Mouse (Mus musculus): ENCODE measurements at regions not wholly inside any gene's neighbourhood (a gene's known extent, or its start where the extent isn't known, plus 50 kb on each side); places are given as distances from the start of the nearest gene placed in this dataset.

DNA sequence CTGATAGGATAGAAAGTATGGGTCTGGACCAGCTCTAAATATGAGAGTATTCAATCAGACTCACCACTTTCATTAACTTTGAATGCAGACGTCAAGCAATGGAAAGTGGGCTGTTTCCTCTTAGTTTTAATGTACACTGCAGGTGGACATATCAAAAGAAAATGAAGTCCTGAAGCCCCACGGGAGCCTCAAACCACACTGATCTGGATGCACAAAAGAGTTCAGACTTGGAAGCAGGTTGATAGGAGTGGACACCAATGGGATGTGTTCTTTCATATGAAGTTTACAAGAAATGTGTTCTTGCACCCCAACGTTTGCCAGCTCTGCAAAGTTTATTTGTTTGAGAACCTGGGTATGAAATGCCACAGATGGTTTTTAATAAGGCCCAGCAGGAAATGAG is 141.0 kb downstream of the Spata18 start:
- DNase-seq (ENCODE audit: inconsistent age in 2 of 2, low spot score in 1 of 2): no peak

DNA sequence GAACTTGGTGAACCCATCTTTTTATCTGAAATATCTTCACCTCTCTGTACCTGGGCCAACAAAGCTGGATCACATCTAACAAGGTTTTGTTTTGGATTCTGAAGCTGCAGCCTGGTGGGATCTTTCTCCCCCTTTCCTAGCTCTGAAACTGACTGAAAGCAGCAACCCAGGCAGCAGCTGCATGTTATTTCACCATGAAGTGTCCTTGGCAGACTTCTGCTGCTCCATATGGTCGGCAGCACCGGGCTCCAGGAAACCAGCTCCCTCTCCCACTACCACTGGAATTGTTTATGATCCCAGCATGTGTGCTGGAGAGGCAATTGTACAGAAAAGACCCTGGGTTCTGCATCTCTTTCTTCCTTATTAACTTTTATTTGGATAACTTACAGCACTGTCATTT is 145.0 kb downstream of the Spata18 start:
- no peak for DNase-seq (ENCODE audit: inconsistent age in 2 of 2, low spot score in 1 of 2)

DNA sequence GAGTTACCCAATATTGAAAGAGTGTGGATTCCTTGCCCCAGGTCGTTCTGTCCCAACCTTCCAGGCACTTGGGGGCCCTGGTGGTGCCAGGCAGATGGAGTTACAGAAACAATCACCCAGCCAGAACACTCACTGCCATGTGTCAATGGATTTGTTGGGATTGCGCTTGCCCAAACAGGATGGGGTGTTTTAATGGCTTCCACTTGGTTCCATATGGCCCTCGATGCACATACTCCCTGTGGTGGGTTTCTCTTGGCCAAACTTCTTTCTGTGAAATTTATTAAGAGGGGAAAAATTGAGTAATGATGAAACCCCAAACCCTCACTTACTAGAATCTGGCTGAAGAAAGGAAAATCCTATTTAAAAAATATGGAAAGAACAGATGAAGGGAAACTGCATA is 146.8 kb downstream of the Spata18 start:
- DNase-seq (ENCODE audit: inconsistent age in 2 of 2, low spot score in 1 of 2): no peak

DNA sequence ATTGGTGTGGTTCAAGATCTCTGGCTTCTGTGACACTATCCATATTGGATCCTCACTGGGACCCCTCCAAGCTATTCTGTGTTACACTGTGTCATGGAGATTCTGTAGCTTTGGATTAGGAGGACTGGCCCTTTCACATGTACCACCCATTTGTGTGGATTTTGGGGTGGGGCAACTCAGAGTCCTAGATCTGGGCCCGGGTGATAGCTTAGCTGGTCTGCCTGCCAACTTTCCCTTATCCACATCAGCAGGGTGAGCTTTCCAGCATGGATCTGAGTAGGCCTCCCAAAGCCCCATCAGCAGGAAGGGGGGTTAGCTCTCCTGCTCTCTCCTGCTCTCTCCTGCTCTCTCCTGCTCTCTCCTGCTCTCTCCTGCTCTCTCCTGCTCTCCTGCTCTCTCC is 152.3 kb downstream of the Spata18 start:
- DNase-seq (ENCODE audit: inconsistent age in 2 of 2, low spot score in 1 of 2): no peak

DNA sequence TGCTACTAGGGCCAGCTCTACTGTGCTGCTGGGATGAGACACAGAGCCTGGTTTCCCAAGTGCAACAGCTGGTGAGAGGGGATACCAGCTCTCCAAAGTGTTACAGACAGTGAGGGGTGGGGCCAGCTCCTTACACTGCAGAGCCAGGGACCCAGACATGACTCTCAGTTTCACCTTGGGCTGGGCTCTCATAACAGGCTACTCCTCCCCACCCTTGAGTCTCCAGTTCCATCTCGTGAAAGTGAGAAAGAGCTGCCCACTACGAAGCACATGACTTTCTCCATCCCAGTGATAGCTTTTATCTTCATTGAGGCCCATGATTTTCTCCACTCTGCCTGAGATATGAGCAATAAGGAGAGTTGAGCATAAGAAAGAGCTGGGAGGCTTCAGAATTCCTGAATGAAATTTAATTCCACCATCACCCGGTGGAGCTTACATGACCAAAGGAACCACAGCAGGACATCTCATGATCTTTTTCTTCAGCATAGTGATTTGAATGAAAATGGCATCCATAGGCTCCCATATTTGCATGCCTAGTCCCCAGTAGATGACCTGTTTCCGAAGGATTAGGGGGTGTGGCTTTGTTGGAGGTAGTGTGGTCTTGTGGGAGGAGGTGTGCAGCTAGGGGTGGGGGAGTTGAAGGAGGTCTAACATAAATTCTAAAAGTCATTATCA is 153.5 kb downstream of the Spata18 start:
- DNase-seq (ENCODE audit: inconsistent age in 2 of 2, low spot score in 1 of 2): no peak

DNA sequence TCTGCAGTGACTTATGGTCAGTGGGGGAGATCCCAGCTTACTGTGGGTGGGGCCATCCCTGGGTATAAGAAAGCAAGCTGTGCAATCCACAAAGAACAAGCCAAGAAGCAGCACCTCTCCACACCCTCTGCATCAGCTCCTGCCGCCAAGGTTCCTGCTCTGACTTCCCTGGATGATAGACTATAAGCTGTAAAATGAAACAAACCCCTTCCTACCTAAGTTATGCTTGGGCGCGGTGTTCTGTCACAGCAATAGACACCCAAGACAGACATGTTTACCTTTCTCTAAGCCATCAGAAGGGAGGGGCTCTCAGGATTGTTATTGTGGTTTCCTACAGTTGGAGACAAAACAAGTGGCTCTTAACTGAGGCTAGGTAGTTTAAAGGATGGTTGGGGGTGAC is 159.5 kb downstream of the Spata18 start:
- DNase-seq (ENCODE audit: inconsistent age in 2 of 2, low spot score in 1 of 2): no peak

DNA sequence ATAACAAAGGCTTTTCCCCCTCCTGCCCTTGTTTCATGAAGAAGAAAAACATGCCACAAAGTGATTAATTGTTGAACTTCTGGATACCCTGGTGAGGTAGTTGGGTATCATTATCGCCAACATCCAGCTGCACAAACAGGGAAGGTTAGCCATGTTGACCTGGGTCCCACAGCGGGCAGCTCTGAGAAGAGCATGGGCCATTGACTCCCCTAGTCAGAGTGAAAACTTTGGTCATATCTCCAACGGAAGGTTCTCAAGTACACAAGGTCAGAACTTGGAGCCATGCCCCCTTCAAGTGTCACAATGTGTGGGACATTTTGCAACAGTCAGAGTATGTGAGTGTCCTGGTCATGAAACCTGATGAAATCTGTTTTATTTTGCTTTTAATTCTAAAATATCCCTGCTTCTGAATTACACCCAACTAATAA is 159.9 kb downstream of the Spata18 start:
- DNase-seq (ENCODE audit: inconsistent age in 2 of 2, low spot score in 1 of 2): peak in 1 of 2 experiments; percentile 41

DNA sequence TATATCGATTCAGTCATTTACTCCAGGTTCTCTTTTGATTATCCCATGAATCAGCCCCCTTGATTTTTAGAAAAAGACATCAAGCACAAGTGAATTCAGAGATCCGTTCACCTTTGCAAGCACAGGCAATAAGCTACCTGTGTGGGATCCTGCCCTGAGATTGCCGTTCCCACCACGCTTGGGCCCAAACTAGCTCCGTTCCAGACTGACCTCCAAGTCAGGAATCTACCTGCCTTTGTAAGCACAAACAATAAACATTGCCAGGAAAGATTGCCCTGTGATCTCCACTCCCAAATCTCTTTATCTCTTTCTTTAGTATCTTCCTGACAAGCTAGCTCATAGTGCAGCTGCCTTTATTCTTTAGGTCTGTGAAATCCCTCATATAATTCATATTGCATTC is 164.6 kb downstream of the Spata18 start:
- no peak for DNase-seq (ENCODE audit: inconsistent age in 2 of 2, low spot score in 1 of 2)

DNA sequence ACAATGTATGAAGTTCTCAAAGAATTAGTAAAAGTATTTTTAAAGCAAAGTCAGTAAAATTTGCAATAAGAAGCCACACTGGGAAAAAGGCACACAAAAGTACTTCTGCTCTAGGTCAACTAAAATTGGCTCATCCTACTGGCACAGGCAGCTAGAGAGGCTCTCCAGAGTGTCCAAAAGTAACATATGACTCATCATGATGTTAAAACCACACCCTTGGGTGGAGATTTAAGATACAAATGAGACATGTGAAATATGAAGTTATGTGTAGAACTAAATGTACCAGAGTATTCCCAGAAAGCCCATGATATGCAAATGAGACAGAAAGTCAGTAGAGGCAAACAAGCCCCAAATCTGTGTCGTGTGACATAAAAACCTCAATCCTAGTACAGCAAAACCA is 166.0 kb downstream of the Spata18 start:
- DNase-seq (ENCODE audit: inconsistent age in 2 of 2, low spot score in 1 of 2): peak in 1 of 2 experiments; percentile 32

DNA sequence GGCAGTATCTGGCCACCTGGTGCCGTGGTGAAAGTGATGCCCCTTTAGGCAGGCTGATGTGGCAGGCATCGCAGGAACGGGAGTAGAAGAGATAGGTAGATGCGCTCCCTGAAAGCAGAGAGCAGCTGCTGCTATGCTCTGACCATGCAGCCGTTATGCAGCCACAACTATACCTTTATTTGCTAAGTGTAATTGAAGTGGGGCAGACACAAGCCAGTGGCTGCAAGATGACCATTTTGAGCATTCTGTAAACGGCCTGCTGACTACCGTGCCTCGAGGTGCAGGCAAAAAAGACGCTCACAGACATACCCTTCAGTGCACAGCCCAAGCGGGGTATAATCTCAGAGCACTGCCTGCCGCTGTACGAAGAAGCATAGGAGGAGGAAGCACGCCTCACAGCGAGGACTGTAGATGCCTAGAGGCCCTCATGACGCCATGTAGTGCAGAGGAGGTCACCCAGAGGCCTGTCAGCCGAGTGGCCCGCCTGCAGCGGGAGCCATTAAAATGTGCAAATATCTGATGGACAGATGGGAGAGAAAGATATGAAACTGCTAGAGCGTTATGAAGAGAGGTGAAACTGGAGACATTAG is 170.9 kb downstream of the Spata18 start:
- DNase-seq (ENCODE audit: inconsistent age in 2 of 2, low spot score in 1 of 2): no peak

DNA sequence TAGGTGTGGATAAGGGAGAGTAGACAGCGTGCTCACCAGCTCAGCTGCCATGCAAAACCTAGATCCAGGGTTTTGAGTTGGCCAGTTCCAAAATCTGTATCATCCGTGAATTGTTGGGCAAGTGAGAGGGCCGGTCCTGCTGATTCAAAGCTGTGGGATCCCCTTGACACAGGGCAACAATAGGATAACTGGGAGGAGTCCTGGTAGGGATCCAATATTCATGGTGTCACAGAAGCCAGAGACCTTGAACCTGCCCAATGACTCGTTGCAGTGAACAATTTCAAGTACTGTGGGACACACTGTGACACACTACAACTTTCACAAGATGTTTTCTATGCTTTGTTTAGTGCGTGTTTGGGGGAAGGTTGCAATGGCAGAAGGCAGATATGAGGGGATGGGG is 172.2 kb downstream of the Spata18 start:
- DNase-seq (ENCODE audit: inconsistent age in 2 of 2, low spot score in 1 of 2): peak; percentile 60 to 88

DNA sequence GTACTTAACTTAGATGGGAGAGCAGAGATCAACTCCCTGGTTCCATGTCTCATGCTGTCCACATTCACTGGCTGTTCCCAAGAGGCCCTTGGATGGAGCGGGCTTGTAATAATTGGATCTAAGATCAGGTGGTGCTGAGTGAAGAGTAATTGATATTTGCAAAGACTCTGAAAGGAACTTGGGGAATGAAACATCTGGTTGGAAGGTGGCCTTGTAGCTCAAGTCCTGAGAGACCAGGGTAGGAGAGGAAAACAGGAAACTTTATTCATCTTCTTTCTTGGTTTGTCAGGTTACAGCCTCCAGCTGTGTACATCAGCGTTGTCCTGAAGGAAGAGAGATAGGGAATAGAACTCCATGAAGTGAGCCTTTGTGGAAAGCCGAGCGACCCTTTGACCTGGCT is 175.8 kb downstream of the Spata18 start:
- no peak for DNase-seq (ENCODE audit: inconsistent age in 2 of 2, low spot score in 1 of 2)

DNA sequence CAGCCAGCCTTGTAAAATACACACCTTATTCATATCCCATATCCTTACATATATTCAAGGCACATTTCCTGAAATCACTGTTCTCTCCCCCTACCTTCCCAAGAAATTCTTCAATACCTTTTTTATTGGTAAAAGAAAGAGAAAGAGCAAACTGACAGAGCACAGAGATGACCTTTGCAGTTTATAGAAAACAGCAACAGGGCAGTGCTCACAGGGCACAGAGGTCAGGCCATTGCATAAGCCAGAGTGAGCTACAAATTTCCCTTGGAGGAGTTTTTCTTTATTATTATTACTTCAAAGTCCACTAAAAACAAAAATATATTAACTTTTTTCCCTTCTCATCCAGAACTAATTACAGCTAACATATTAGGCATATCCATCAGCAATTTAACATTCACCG is 182.5 kb downstream of the Spata18 start:
- no peak for DNase-seq (ENCODE audit: inconsistent age in 2 of 2, low spot score in 1 of 2)

DNA sequence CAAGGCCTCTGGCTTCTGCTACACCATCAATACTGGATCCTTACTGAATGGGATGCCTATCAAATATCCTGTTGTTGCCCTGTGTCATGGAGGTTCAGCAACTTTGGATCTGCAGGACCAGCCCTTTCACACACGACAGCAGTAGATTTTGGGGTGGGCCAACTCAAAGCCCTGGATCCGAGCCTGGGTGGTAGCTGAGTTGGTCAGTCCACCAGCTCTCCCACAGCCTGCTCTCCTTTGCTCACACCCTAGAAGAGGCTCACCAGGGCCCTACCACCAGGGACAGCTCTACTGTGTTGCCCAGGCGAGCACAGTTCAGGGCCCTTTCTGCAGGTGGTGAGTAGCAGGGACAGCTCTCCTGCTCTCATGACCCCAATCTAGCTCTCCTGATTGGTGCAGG is 192.6 kb downstream of the Spata18 start:
- DNase-seq (ENCODE audit: inconsistent age in 2 of 2, low spot score in 1 of 2): no peak

DNA sequence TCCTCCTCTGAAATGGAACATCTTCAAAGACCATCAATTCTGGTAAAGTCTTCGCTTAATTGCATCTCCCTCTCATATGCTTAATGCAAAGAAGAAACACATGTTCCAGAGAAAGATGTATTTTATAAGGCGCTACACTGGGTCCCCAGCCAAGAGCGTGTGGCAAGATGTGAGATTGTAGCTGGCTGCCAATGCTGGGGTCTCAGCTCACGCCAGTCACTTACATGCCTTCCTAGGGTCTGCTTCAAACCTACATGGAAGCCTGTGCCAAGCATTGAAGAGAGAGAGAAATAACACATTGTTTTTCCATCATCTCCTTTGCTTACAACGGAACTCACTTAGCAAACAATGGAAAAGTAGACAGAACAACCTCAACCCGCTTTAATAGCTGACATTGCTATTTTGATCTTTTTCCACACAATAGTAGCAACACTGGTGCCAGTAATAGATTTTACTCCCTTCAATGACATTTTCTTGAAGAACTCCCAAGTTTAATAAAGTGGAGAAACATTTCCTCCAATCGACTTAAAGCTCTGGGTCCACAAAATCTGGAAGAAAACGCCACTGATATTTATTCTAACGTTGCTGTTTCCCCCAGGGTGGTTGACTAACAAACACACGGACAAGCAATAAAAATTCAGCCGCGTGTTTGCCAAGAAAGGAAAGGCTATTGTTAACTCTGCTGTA is 195.1 kb downstream of the Spata18 start:
- DNase-seq (ENCODE audit: inconsistent age in 2 of 2, low spot score in 1 of 2): no peak

DNA sequence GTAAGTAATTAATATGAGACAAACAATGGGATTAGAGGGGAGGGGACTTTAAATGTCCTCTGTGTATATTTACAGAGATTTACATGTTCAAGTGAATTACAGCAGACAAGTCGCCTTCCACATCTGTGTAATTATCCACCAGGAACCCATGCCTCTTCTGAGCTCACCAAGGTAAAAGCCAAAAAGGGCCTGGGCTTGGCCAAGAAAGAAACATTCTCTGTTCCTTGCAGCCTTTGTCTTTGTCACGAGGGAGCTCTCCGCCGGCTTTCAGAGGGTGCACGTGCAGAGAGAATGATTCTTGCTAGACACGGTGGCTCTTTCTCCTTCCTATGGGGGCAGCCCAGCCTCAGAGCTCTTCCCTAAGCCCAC is 195.6 kb downstream of the Spata18 start:
- DNase-seq (ENCODE audit: inconsistent age in 2 of 2, low spot score in 1 of 2): no peak

DNA sequence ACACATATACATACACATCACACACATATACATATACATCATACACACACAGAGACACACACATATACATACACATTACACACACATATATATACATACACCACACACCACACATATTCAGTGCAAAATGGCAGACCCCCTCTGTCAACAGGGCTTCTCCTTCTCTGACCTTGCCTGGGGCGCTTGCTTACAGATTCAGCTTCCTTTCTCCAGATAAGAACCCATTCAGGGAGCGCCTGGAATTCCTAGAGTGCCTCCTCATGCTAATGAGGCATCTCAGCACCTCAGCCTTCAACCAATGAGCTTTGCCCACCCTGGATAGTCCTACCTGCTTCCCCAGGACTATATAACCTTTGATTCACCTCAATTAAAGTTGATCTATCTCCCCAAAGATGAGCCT is 200.3 kb downstream of the Spata18 start:
- no peak for DNase-seq (ENCODE audit: inconsistent age in 2 of 2, low spot score in 1 of 2)

DNA sequence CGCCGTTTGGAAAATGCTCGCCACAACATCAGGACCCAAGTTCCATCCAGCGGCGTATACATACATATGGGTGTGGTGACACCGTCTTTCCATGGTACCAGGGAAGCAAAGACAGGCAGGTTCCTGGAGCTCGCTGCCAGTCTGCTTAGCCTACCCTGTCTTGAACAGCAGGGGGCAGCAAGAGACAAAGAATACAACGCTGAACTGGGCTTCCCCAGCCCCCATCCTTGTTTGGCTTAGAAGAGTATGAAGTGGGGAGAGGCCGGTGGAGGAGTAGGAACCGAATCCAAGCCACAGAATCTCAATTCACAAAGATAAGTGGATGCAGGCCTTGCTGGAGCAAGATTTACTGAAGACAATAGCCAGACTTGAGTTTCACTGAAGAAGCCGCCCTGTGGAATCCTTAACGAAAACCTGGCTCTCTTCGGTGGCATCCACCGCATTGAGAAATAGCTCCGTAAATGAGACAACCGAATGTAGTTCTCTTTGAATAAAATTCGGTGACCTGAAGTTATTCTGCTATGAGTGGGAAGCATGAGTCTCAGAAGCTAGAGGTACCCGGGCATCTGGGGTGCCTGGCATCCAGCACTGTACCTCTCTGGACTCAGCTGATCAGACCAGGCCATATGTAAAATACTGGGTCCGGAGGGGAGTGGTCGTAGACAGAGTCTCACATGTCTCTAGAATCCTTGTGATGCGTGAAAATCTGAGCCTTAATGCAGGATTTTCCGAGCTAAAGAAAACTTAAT is 203.0 kb downstream of the Spata18 start:
- peak; percentile 59 to 87 for DNase-seq (ENCODE audit: inconsistent age in 2 of 2, low spot score in 1 of 2)

DNA sequence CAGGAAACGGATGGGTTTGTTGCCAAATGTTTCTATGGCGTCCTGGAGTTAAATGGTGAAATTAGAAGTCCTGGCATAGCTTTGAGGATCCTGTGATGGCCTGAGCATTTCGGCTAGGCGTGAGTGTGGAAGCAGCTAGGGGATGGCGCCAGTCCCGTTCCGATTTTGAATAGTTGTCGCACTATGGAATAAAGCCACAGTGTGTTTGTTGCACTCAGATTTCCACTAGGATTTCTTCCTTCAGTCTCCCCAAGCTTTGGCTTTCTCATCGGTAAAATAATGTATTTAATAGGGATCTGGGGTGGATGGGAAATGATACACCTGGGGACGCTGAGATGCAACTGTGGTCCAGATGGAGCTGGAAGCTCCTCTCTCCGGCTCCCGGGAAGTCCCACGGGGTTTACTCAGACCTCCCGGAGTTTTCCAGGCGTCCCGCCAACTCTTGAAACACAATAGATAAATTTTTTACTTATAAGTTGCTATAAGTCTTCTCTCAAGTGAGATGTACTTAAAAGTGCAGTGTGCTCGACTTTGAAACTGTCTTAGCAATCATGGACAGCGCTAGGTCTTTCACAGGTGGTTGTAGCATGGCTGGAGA is 203.7 kb downstream of the Spata18 start:
- no peak for DNase-seq (ENCODE audit: inconsistent age in 2 of 2, low spot score in 1 of 2)

DNA sequence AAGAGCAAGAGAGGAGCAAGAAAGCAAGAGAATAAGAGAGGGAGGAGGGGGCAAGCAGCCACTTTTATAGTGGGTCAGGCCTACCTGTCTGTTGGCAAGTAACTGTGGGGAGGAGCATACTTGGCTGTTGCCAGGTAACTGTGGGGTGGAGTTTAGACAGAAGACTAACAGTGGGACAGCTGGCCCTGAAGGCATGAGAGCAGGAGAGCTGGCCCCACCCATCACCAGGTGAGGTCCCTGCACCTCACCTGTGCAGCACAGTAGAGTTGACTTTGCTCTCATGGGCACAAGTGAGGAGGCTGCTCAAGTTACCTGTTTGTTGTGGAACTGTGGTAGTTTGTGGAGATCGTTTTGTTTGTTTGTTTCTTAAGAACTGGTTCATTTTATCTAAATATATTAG is 208.1 kb downstream of the Spata18 start:
- DNase-seq (ENCODE audit: inconsistent age in 2 of 2, low spot score in 1 of 2): no peak

DNA sequence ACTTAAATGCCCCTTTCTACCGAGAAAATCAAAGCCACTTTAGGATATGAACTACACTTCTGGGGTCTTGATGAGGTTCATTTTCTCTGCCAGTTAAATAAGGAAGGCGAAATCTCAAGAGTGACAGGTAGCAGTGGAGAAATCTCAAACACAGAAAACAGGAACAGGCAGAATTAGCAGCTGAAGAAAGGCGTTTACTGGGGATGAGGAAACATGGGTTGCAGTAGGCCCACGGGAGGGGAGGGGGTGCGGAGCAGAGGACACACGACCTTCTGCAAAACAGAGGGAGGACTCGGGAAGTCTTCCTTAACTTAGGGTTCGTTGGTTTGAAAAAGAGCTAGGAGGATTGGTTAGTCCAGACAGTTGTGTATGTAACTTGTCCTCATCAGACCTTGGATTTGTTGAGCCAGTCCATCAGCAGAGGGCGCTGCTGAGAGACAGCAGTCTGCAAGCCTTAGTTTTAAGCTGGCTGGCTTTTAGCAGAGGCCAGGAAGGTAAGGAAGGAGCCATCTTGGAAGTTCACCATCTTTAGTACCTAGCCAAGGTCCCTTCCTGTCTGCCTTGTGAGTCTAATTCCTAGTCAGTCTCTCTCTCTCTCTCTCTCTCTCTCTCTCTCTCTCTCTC is 204.0 kb downstream of the Usp46 start:
- DNase-seq (ENCODE audit: inconsistent age in 2 of 2, low spot score in 1 of 2): peak; percentile 65 to 83

Measured in adrenal gland, adult (tissue).